Mouse (Mus musculus): ENCODE data around the gene Nkx2-1. TPM values are rescaled to one million over a fixed set of nuclear protein-coding genes. Genes with fewer than 3 reads are reported as not detected.

Nkx2-1 gene
- total and polyA plus RNA-seq, 3 experiments = 0.68 TPM; not detected in 2

DNA sequence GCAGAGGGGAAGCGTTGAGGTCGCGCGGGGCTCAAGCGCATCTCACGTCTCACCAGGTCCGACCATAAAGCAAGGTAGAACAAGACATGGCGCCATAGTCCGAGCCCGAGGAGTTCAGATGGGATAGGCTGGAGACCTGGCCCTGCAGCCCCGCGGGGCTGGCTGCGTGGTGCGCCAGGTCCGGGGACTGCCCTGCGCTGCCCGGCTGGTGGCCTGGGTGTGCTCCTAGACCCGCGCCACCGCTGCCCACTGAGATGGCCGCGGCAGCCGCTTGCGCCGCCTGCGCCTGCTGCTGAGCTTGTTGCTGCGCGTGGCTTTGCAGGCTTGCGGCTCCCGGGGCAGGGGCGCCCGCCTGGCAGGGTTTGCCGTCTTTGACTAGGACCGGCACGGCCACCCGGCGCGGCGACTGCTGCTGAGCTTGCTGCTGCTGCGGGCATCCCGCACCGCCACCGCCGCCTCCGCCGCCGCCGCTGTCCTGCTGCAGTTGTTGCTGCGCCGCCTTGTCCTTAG is 3.7 kb downstream of the Nkx2-1 start:
- intact Hi-C loops (cut with DNase I) = no loop called here
- Histone ChIP-seq H3K27me3 (ENCODE audit: control insufficient read depth, insufficient read depth, low read length) (peaks cover 44% of the 10 kb centered on the region), H3K4me1 (ENCODE audit: control insufficient read depth, insufficient read depth, low read length) (no peaks in the 10 kb centered on the region), H3K36me3 (ENCODE audit: control insufficient read depth, insufficient read depth, low read length) (no peaks in the 10 kb centered on the region), H3K79me2 (replicated peaks; ENCODE audit: control insufficient read depth, insufficient read depth, low read length) (no peaks in the 10 kb centered on the region), H3K27ac (no peak overlapping the region), H3K9ac (ENCODE audit: low read depth, low read length) (no peak overlapping the region), H3K4me3 (no peak overlapping the region)
- no peak for DNase-seq
- 2% methylated on average over 50 of the region's 50 CpGs for WGBS
- TF ChIP-seq EP300 (IDR thresholded peaks at IDR 0.05; ENCODE audit: insufficient read depth, low read depth, low read length) (no peak), CTCF (IDR thresholded peaks at IDR 0.05) (no peak), POLR2A (IDR thresholded peaks at IDR 0.05; ENCODE audit: insufficient read depth, low read depth, low read length) (no peak)

DNA sequence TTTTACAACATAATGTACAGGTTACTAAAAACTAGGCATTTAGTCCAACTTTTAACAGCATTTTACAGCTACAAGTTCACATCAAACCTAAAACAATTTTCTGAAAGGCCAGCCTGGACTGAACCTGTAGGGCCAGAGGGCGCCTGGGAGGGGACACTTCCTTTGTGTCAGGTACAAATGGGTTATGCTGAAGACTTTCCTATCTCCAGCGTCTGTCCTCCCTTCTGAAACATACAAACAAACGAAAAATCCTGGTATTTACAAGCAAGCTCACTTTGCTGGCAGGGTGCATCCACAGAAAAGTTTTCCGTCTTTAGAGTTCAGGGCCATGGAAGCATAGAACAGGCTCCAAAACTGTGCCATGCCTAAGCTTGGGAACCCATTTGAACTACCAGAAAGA is 4.6 kb downstream of the Nkx2-1 start:
- TF ChIP-seq CTCF (IDR thresholded peaks at IDR 0.05) (no peak), POLR2A (IDR thresholded peaks at IDR 0.05; ENCODE audit: insufficient read depth, low read depth, low read length) (no peak), EP300 (IDR thresholded peaks at IDR 0.05; ENCODE audit: insufficient read depth, low read depth, low read length) (no peak)
- Histone ChIP-seq H3K27ac (no peak overlapping the region), H3K9ac (ENCODE audit: low read depth, low read length) (no peak overlapping the region), H3K27me3 (ENCODE audit: control insufficient read depth, insufficient read depth, low read length) (peaks cover 39% of the 10 kb centered on the region), H3K4me1 (ENCODE audit: control insufficient read depth, insufficient read depth, low read length) (no peaks in the 10 kb centered on the region), H3K36me3 (ENCODE audit: control insufficient read depth, insufficient read depth, low read length) (no peaks in the 10 kb centered on the region), H3K4me3 (no peak overlapping the region), H3K79me2 (replicated peaks; ENCODE audit: control insufficient read depth, insufficient read depth, low read length) (no peaks in the 10 kb centered on the region)
- no peak for DNase-seq
- 7% methylated on average over 4 of the region's 4 CpGs for WGBS
- intact Hi-C loops (cut with DNase I) = no loop called here

- Histone ChIP-seq H3K4me3 (no peak overlapping the region), H3K27me3 (ENCODE audit: control insufficient read depth, insufficient read depth, low read length) (peaks cover 35% of the 10 kb centered on the region), H3K9ac (ENCODE audit: low read depth, low read length) (no peak overlapping the region), H3K79me2 (replicated peaks; ENCODE audit: control insufficient read depth, insufficient read depth, low read length) (no peaks in the 10 kb centered on the region), H3K4me1 (ENCODE audit: control insufficient read depth, insufficient read depth, low read length) (no peaks in the 10 kb centered on the region), H3K27ac (no peak overlapping the region), H3K36me3 (ENCODE audit: control insufficient read depth, insufficient read depth, low read length) (no peaks in the 10 kb centered on the region)
- intact Hi-C loops (cut with DNase I) = no loop called here
- no peak for TF ChIP-seq CTCF (IDR thresholded peaks at IDR 0.05)
- TF ChIP-seq POLR2A (IDR thresholded peaks at IDR 0.05; ENCODE audit: insufficient read depth, low read depth, low read length) = no peak
- TF ChIP-seq EP300 (IDR thresholded peaks at IDR 0.05; ENCODE audit: insufficient read depth, low read depth, low read length) = no peak
- DNase-seq = no peak
- 3% methylated on average over 3 of the region's 3 CpGs for WGBS
Observed at GRCm38 (mm10) chr12:56531051-56531620, 5.6 kb downstream of the Nkx2-1 start.

DNA sequence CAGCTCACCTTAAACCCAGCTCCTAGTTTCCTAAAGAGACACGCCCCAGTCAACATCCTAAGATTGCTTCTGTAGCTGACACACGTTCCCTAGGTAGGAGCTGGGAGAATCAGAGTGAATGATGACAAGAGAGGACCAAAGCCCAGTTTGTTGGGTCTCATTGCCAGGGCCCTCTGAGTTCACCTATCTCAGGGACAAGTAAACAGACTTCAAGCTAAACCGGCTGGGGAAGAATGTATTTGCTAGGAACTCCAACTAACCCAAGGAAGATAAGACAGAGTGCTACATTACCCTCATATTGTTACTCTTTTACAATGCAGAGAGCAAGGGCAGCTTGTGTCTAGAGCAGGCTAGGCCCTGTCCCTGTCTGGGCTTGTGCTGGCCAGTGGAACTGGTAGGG is 6.8 kb downstream of the Nkx2-1 start:
- TF ChIP-seq POLR2A (IDR thresholded peaks at IDR 0.05; ENCODE audit: insufficient read depth, low read depth, low read length) (no peak), CTCF (IDR thresholded peaks at IDR 0.05) (no peak), EP300 (IDR thresholded peaks at IDR 0.05; ENCODE audit: insufficient read depth, low read depth, low read length) (no peak)

GRCm38 (mm10) chr12:56528881-56529681 is 7.6 kb downstream of the Nkx2-1 start:
- Histone ChIP-seq H3K36me3 (ENCODE audit: control insufficient read depth, insufficient read depth, low read length) (no peaks in the 10 kb centered on the region), H3K27ac (no peak overlapping the region), H3K4me1 (ENCODE audit: control insufficient read depth, insufficient read depth, low read length) (no peaks in the 10 kb centered on the region), H3K79me2 (replicated peaks; ENCODE audit: control insufficient read depth, insufficient read depth, low read length) (no peaks in the 10 kb centered on the region), H3K9ac (ENCODE audit: low read depth, low read length) (no peak overlapping the region), H3K27me3 (ENCODE audit: control insufficient read depth, insufficient read depth, low read length) (peaks cover 22% of the 10 kb centered on the region), H3K4me3 (no peak overlapping the region)
- intact Hi-C loops (cut with DNase I) = no loop called here
- no peak for DNase-seq
- 3% methylated on average over 36 of the region's 36 CpGs for WGBS
- TF ChIP-seq EP300 (IDR thresholded peaks at IDR 0.05; ENCODE audit: insufficient read depth, low read depth, low read length) (no peak), CTCF (IDR thresholded peaks at IDR 0.05) (no peak), POLR2A (IDR thresholded peaks at IDR 0.05; ENCODE audit: insufficient read depth, low read depth, low read length) (no peak)

More for the DNA sequence above, 6.8 kb downstream of the Nkx2-1 start:
- H3K27me3 ChIP-seq (ENCODE audit: control insufficient read depth, insufficient read depth, low read length) = peaks cover 29% of the 10 kb centered on the region
- intact Hi-C loops (cut with DNase I) = no loop called here
- 7% methylated on average over 3 of the region's 3 CpGs for WGBS
- H3K79me2 ChIP-seq (replicated peaks; ENCODE audit: control insufficient read depth, insufficient read depth, low read length) = no peaks in the 10 kb centered on the region
- no peaks in the 10 kb centered on the region for H3K4me1 ChIP-seq (ENCODE audit: control insufficient read depth, insufficient read depth, low read length)
- no peak overlapping the region for H3K4me3 ChIP-seq
- no peak overlapping the region for H3K9ac ChIP-seq (ENCODE audit: low read depth, low read length)
- DNase-seq = no peak
- H3K36me3 ChIP-seq (ENCODE audit: control insufficient read depth, insufficient read depth, low read length) = no peaks in the 10 kb centered on the region
- no peak overlapping the region for H3K27ac ChIP-seq

GRCm38 (mm10) chr12:56528034-56528570 is 8.6 kb downstream of the Nkx2-1 start:
- Histone ChIP-seq H3K36me3 (ENCODE audit: control insufficient read depth, insufficient read depth, low read length) (no peaks in the 10 kb centered on the region), H3K4me3 (no peak overlapping the region), H3K79me2 (replicated peaks; ENCODE audit: control insufficient read depth, insufficient read depth, low read length) (no peaks in the 10 kb centered on the region), H3K9ac (ENCODE audit: low read depth, low read length) (no peak overlapping the region), H3K27me3 (ENCODE audit: control insufficient read depth, insufficient read depth, low read length) (peaks cover 13% of the 10 kb centered on the region), H3K4me1 (ENCODE audit: control insufficient read depth, insufficient read depth, low read length) (no peaks in the 10 kb centered on the region), H3K27ac (no peak overlapping the region)
- TF ChIP-seq POLR2A (IDR thresholded peaks at IDR 0.05; ENCODE audit: insufficient read depth, low read depth, low read length) (no peak), CTCF (IDR thresholded peaks at IDR 0.05) (no peak), EP300 (IDR thresholded peaks at IDR 0.05; ENCODE audit: insufficient read depth, low read depth, low read length) (no peak)
- 6% methylated on average over 8 of the region's 8 CpGs for WGBS
- DNase-seq = no peak
- intact Hi-C loops (cut with DNase I) = no loop called here

All from heart, adult 2 months (tissue).